Mouse (Mus musculus) megakaryocyte, embryonic 14.5 days (primary cell): ENCODE measurements around the gene Gm29735.

Experiments used
- FLI1 ChIP-seq: IDR thresholded peaks from 2 replicates; pipeline ENCODE4 v1.6.1; 2012; ENCODE audit warnings: low read length, inconsistent platforms, mixed read lengths
- GATA1 ChIP-seq: IDR thresholded peaks from 3 replicates; pipeline ENCODE4 v1.6.1; 2012; ENCODE audit warnings: mixed read lengths, low read length, inconsistent platforms, borderline replicate concordance

DNA sequence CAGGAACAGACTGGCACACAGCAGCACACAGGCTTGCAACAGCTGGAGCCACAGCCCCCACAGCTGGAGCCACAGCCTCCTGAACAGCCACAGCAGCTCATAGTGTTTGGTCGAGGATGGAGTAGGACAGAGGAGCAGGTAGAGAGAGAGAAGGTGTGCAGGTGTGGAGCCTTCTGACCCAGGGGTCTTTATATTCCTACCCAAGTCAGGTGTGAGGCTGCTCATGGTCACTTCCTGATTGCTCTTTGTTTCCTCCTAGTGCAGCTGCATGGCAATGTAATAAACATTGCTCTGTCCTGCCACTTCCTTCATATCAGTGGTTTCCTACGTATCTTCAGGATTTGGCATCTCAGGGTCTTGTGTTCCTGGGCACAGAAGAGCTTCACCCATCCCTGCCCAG lies 33.4 kb upstream of the Gm29735 start, which contains the start of gene Gm10153:
- no peak for TF ChIP-seq GATA1
- no peak for TF ChIP-seq FLI1
